Mouse (Mus musculus): ENCODE measurements around the gene Rab30.

Gene Rab30

DNA sequence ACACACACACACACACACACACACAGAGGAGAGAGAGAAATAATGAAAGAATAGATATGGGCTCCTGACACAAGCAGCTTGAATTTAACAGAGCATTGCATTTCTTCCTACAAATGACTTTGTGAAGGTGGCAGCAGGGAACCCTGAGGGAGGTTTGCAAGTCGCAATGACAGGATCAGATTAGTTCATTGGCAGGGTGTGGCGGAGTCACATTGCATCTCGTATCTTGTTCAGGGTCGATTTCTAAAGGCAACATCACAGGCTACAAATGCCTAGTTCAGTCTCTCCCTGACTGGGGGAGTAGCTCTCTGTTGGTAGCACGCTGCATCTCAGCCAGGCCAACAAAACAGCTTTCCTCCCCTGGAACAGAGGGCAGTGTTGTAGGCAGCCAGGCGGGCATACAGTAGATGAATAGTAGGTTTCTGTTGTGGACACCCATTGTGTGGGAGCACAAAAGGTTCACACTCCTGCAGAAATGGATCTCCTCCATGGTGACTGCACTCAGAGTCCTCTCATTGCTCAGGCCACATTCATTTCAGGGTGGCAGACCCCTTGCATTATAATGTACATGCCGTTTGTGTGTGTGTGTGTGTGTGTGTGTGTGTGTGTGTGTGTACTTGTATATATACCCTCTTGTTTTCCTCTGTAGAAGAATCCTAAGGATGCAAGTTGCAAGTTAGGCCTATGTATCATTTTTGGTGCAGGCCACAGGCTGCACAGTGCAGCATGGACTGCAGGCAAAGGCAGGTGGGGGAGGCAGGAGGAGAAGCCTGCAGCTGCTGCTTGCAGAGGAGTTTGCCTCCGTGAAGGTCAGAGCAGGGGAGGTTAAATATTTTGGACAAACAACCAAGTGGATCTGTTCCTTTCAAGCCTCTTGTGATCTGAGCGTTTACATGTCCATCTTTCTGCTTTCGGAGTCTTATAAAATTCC lies 58.5 kb downstream of the Rab30 start:
- no peak for DNase-seq (ENCODE audit: low read depth)

DNA sequence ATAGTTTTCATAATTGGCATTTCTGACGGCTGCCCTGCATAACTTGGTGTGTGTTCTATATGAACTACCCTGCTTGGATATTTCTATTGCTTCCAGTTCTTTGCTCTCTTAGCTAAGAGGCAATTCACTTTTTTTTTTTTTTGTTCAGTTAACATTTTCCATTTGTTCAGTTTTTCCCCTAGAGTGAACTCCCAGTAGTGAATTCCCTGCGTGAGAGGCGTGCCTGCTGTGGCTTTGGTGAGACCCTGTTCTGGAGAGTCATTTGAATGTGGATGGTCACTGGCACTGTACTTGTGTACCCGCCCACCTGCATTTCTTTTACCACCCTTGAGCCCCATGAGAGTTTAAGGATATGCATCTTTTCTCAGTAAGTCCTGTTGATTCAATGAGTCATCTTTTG lies 60.8 kb downstream of the Rab30 start:
- DNase-seq (ENCODE audit: low read depth): no peak

DNA sequence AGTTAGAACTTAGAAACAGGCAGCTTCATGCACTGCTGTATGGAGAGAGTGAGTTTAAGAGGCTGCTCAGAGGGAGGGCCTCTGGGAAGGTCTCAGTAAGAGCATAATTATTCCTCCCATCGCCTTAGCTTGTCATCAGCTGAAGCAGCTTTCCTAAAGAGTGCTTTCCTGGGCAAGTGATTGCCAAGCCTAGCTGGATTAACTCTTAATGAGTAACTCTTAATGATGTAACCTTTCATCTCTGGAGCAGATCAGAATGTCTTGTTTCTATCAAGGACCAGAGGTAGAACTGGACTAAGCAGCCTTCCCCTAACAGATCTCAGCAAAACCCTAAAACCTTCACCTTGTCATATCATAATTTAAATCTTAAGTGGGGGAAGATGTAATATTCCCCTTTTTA lies 61.8 kb downstream of the Rab30 start:
- DNase-seq (ENCODE audit: low read depth): no peak

DNA sequence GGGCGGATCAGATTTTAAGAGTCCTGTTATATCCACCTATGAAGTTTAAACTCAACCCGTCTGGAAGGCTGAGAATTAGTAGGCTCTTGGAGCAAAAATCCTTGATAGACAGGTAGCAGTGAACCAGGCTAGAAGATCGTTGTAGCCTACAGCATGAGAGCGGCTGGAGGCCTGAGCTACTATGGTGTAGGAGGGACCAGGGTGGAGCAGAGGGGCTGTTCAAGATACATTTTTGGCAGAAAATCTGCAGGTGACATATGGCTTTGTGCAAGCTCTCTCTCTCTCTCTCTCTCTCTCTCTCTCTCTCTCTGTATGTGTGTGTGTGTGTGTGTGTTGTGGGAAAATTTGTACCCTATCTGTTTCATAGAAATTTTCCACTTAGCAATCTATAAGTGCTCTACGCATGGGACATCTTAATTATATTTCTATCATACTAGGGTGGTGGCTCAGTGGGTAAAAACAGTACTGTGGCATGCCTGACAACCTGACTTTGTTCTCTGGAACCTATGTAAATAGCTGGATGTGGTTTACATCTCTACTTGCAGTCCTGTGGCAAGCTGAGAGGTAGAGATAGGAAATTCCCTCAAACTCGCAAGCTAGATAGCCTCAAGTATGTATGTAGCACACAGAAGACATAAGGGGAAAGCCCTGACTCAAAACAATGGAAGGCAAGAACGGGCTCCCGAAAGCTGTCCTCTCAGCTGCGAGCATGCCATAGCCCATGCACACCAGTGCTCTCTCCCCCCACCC lies 63.7 kb downstream of the Rab30 start:
- no peak for DNase-seq (ENCODE audit: low read depth)

DNA sequence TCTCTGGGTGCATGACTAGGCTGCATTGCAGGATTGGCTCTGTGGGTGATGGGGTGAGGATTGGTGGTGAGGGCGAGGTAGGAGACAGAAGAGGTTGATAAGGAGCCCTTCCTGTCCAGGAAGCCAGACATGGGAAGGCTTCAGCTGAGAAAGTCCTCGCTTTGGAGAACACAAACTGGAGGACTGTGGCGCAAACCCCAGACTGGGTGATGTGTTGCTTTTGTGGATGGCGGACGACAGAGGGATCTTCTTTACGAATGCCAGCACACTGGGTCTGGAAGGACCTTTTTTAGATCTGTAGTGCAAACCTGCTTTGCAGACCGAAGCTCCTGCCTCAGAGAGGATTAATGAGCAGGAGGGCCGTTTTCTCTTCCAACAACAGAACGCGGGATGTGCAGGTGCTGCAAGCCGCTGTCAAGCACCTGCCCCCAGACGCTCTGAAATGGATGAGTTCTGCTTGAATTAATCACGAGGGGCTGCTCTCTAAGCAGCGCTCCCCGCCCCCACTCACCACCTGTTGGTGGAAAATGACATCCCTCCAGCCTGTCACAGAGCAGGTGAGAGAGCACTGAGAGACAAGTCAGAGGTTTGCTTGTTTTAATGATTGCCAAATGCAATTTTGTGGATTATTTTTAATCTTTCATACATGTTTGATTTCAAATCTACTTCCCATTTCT lies 65.2 kb downstream of the Rab30 start:
- DNase-seq (ENCODE audit: low read depth): no peak

DNA sequence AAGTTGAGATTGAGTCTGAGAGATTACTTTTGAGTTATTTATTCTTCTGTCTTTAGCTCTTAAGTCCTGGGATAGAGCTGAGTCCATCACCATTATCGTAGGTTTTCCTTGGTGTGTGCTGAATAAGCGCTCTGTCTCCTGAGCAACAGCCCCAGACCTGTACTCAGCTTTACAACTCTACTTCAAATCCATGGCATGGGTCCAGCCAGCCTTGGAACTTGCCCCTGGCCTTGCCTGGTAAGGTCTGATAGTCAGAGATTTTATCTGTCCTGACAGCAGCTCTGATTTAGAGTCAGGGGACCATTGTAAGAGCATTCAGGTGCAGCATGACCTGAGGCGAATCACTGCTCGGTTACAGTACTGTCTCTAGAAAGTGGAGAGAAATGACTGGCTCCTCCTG lies 66.1 kb downstream of the Rab30 start:
- DNase-seq (ENCODE audit: low read depth): no peak

DNA sequence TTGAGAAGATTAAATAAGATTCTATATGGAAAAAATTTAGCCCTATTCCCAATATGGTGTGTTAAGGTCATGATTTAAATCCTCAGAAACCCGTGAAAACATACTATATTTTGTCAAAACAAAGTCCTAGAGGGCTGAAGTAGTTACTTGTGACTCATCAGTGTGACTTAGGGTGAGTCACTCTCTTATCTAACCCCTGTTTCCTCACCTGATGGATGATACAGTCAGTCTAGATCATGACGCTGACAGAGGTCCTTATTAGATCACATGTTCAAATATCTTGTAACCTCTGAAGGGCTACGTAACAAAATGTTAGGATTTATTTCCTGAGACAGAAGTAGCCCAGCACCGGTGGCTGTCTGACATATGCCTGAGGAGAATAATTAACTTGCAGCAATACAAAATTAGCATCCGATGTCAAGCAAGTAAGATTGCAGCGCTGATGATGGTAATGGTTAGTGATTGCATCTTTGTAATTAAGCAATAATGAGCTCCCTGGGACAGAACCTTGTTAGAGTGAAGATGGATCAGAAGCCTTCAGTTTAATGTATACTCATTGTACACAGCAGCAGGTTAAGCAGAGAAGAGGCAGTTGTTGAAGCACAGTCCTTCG lies 70.4 kb downstream of the Rab30 start:
- DNase-seq (ENCODE audit: low read depth): no peak

DNA sequence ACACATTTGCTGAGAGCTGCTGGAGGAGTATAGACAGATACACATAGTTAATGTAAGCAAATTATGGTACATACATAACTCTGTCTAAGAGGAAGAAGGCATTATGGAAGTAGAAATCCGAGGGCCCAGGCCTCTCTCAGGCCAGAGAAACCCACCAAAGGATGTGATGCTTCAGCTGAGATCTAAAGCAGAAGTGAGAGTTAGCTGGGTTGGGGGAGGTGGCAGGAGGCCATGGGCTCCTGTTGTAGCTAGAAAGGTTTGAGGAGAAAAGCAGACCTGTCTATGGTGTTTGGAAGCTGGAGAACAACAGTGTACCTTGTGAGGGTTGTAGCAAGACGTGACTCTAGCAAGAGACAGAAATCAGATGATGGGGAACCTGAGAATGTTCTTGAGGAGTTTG lies 75.8 kb downstream of the Rab30 start:
- DNase-seq (ENCODE audit: low read depth): no peak

DNA sequence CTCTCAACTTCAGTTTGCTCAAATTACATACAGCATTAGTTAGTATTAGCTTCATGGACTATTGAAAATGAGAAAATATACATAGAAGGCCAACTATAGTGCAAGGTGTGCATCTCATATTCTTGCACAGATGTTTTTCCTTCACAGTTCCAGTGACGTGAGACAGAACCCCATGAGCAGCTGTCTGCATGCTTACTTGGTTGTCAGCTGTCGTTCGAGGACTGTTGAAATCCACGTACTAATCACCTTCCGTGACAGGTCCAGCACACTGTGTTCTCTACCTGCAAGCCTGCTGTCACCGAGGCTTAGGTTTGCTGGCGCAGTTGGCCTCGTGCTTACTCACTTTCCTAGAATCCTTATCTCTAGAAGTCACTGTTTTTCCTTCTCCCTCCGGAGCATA lies 76.5 kb downstream of the Rab30 start:
- DNase-seq (ENCODE audit: low read depth): no peak

DNA sequence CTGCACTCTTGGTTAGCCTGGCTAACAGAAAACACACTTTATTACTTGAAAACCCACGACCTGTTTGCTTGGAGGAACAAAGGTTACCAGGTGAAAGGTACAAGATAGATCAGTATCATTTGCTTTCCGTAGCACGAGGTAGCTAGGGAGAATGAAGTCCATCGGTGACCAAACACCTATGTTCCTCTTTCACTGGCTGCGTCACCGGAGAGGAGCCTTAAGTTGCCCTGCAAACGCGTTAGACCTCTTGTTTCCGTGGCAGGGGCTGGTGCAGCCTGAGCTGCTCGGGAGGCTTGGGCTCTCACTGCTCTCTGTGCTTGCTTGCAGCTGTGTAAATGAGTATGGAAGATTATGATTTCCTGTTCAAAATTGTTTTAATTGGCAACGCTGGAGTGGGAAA lies 78.3 kb downstream of the Rab30 start:
- DNase-seq (ENCODE audit: low read depth): no peak

DNA sequence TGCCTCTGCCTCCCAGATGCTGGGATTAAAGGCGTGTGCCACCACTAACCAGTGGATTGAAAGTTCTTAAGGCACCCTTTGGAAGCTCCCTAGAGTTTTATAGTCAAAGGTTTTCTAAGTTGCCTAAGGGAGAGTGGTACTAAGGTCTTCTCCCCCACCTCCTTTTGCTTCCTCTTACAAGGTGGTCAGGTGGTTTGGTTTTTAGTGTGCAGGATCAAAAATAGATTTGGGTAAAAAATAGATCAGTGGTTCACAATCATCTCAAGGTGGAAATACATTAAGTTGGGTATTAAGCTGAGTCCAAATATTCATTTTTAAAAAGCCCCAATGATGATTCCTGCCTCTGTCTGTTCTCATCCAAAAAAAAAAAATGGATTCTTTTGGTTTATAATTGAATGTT lies 79.0 kb downstream of the Rab30 start:
- no peak for DNase-seq (ENCODE audit: low read depth)

DNA sequence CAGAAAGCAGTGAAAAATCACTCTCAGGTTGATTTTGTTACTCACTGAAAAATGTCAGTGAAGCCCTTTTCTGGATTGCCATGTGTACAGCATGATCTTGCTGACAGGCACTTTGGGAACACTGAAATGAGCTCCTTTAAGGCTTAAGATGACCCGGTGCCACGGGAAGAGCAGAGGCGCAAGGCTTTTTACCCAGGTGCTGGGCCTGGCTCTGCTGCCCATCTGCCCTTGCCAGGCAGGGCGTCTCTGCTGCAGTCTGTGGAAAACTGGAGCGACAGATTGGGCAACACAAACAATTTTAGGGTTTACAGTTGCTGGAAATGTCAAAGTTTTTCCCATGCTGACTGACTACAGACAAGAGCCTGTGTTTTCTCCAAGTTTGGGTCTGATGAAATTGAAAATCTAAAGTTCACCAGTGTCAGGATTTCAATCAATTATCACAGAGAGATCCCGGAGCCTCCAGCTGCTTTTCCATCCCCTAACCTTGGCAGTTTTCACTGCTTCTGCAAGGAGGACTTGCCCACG lies 79.6 kb downstream of the Rab30 start:
- DNase-seq (ENCODE audit: low read depth): no peak

DNA sequence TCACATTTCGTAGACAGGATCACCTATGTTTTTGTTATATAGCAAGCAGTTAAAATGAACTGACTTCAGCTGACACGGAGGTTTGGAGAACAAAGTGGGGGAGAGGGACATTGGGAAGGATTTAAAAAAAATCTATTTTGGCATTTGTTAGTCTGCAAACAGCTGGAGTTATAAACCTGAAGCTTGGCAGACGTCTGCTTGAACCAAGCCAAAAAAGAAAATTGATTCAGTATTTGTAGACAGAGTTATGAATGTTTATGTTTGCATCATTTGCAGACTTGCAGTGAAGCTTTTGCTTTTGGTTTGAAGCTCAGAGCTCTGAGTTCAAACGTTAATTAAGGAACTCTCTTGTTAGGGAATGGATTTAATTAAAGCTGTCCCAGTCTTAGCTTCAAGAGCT lies 80.5 kb downstream of the Rab30 start:
- no peak for DNase-seq (ENCODE audit: low read depth)

DNA sequence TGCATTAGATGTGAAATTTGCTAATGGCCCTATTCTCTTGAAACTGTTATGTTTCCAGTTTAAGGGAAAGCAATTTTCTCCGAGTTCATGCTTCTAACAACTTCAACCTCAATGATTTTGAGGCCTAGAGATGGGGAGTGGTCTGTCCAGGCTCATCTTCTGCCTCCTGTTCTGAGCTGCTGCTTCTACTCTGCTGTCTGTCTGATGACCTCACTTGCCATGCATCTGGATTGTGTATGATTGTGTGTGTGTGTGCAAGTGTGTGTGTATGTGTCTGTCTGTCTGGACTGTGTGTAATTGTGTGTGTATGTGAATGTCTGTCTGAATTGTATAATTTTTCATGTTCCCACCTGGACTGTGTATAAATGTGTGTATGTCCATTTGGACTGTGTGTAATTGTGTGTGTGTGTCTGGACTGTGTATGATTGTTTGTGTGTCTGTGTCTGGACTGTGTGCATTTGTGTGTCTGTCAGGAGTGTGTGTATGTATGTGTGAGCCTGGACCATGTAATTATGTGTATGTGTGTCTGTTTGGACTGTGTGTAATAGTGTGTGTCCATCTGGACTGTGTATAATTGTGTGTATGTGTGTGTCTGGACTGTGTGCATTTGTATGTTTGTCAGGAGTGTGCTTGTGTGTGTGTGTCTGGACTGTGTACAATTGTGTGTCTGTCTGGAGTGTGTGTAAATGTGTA lies 81.2 kb downstream of the Rab30 start:
- no peak for DNase-seq (ENCODE audit: low read depth)

DNA sequence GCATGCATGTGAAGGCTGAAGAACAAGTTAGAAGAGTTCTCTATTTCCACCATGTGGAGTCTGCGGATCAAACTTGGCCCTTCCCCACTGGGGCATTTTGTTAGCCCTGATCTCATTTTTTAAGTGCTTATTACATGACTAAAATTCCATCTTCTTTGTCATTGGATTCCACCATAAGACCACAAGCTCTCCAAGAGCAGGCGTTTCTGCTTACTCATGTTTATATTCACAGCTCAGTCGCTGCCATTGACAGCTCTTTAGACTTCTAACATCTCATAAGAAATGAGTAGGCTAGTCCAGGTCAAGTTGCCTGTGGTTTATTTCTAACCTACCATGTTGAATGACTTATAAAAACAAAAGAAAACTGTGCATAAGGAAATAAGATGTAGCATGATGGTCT lies 84.8 kb downstream of the Rab30 start:
- DNase-seq (ENCODE audit: low read depth): no peak

DNA sequence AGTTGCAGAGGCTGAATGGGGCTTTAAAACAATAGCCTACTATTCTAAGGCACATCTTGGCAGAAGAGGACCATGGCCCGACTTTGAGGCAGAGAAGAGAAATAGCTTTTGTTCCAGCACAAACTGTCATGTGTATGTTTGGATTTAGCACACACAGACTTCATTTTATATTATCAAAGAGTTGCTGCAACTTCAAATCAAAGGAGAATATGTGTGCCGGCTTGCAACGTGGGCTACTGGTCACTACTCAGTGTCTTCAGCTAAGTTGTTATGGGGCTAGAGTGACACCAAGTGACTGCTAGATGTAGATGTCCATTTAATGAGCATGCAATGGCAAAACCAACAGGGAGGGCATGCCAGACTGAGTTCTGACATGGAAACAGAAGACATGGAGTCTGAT lies 86.6 kb downstream of the Rab30 start:
- DNase-seq (ENCODE audit: low read depth): no peak

DNA sequence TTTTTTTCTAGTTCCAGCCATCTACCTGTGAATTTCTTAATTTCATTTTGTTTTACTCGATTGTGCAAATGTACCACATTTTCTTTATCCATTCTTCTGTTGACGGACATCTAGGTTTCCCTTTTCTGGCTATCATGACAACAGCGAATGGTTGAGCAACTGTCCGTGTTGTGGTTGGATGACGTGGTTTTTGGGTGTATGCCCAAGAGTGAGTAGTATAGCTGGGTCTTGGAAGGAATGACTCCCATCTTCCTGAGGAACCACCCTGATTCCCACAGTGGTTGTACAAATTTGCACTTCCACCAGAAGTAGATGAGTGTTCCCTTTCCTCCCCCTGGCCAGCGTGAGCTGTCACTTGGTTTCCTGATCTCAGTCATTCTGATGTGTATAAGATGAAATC lies 91.0 kb downstream of the Rab30 start:
- no peak for DNase-seq (ENCODE audit: low read depth)

DNA sequence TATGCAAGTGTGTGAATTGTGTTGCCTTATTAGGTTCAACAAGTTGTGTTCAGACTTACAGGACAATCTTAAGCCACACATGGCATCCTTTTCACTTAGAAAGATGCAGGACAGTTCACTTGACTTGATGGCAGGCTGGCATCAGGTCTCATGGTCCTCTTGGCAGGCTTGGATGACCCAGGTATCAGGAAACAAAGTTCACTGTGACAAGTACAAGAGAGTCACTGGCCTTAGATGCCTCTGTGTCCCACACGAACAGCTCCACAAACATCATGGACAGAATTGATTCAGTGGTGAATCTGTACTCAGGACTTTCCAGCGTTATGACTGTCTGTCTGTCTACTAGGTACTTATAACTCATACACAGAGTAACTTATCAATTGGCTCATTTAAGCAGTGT lies 93.0 kb downstream of the Rab30 start:
- DNase-seq (ENCODE audit: low read depth): no peak

DNA sequence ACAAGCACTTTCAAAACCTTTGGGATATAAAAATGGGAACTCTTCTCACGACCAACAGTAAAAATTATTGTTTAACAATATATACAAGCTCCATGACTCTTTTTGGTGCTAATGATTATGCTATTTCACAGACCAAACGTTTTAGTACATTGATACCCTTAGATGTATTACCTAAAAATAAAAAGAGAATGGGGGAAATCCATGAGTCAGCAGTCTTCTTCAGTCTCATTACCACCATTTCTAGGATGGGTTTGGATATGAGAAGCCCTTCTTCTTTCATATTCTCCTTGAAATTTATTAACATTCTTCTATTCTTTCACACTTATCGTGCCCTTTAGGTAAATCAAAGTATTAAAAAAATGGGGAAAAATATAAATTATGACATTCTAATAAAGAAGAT lies 95.0 kb downstream of the Rab30 start:
- no peak for DNase-seq (ENCODE audit: low read depth)

DNA sequence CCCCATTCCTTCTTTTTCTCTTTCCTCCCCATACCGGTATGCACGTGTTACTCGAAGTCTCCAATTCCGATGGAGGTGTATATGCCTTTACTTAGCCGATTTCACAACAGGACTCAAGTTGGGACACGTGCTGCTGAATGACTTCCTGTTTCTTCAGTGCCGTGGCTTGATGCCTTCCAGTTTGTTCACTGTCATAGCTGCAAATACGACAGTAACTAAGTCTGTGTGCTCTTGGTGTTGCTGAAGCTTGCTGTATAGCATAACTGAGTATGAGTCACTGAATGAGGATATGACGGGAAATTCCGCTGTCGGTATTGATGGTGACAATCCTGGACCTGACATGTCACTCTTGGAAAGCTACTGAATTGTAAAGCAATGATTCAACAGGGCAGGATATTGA lies 95.8 kb downstream of the Rab30 start:
- no peak for DNase-seq (ENCODE audit: low read depth)

DNA sequence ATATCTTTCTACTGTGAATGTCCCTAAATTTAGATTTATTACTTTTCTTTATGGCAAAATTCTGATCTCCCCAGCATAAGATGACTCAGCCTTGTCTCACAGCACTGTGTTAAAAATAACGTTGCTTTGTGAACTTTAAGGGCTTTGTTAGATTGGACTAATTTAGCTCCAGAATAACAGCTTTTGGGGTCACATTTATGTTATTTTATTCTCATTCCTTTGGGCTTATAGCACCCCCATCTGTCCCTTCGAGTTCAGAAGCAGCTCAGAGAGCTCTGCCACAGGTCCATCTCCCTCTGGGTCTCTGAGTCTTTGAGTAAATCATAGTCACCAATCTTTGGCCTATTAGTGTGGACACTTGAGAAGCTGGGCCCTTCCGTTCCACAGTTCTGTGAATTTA lies 96.5 kb downstream of the Rab30 start:
- no peak for DNase-seq (ENCODE audit: low read depth)

DNA sequence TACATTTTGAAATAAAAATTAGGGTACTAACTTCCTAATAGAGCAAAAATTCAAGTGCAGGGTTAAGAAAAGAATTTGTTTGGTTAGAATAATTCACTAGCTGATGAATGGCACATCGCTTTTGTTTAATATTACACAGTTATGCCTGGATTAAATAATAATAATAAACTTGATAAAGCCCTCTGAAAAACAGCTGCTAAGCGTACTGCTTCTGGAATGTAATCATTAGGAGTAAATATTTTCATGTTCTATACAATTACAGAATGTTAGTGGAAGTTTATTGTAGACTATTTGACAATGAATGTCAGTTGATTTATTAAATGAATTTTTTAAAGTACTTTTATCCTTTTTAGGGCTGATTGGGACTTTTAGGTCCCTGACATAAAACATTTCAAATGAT lies 100.9 kb downstream of the Rab30 start:
- DNase-seq (ENCODE audit: low read depth): no peak
